Mouse (Mus musculus): ENCODE measurements around the gene Map4k3.

DNA sequence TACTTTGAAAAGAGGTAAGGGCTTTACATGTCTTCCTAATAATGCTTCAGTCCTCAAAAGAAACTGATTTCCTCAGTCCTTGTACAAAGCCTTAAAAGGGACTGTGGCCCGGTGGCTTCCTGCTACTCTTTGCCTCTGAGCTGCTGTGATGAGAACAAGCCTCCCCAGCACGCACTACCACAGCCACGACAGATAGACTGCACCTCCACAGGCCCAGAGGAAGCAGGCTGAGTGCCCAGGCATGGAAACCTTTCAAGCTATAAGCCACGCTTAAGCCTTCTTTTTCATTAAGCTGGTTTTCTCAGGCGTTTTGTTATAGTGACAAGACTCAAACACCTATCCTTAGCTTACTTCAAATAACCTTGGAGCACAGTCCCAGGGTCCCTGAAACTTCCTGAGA, 10.0 kb downstream of the Map4k3 start:
- TF ChIP-seq POLR2A (IDR thresholded peaks at IDR 0.05; ENCODE audit: extremely low read depth, insufficient read depth, low read length): no peak
- TF ChIP-seq CTCF (IDR thresholded peaks at IDR 0.05; ENCODE audit: extremely low read depth, insufficient read depth, low read length): no peak

All from cortical plate, adult 2 months (tissue).